Mouse (Mus musculus): ENCODE data around the gene Zcchc13. TPM values are rescaled to one million over a fixed set of nuclear protein-coding genes. Genes with fewer than 3 reads are reported as not detected.

Gene Zcchc13
- polyA plus RNA-seq, 1 experiment from 2014 or later: not detected

GRCm38 (mm10) chrX:103617405-103618095, 12.8 kb upstream of the Zcchc13 start:
- WGBS: 17% methylated on average over 8 of the region's 8 CpGs
- Histone ChIP-seq H3K9me3 (no peaks in the 10 kb centered on the region), H3K27ac (peak overlapping the region; percentile 97), H3K27me3 (no peaks in the 10 kb centered on the region), H3K4me3 (peak overlapping the region; percentile 47), H3K4me1 (0 out of 2 replicates have a peak, but pooled peaks cover 5% of the 10 kb centered on the region), H3K9ac (peak overlapping the region; percentile 22; the same call in 1 of the 2 replicates), H3K4me2 (peak overlapping the region; percentile 57), H3K36me3 (peaks cover 10% of the 10 kb centered on the region; the same call in 1 of the 2 replicates)
- ATAC-seq (ENCODE audit: borderline replicate concordance, extremely low read depth, low FRiP score, low TSS enrichment): no peak

GRCm38 (mm10) chrX:103621799-103622198, 8.6 kb upstream of the Zcchc13 start:
- WGBS: 5% methylated on average over 8 of the region's 8 CpGs
- peak; percentile 2; the same call in 1 of the 2 replicates for ATAC-seq (ENCODE audit: borderline replicate concordance, extremely low read depth, low FRiP score, low TSS enrichment)
- H3K9me3 ChIP-seq: no peaks in the 10 kb centered on the region

GRCm38 (mm10) chrX:103622260-103622934, 8.0 kb upstream of the Zcchc13 start:
- H3K9ac ChIP-seq: peak overlapping the region; percentile 63
- peak overlapping the region; percentile 55 for H3K4me3 ChIP-seq
- no peaks in the 10 kb centered on the region for H3K27me3 ChIP-seq
- H3K9me3 ChIP-seq: no peaks in the 10 kb centered on the region
- H3K36me3 ChIP-seq: no peaks in the 10 kb centered on the region
- WGBS: under 1% methylated on average over 33 of the region's 33 CpGs
- H3K27ac ChIP-seq: peak overlapping the region; percentile 95
- peak; percentile 96 for ATAC-seq (ENCODE audit: borderline replicate concordance, extremely low read depth, low FRiP score, low TSS enrichment)
- H3K4me1 ChIP-seq: 0 out of 2 replicates have a peak, but pooled peaks cover 5% of the 10 kb centered on the region
- peak overlapping the region; percentile 62 for H3K4me2 ChIP-seq

More at GRCm38 (mm10) chrX:103621799-103622198, 8.6 kb upstream of the Zcchc13 start:
- H3K4me3 ChIP-seq: peak overlapping the region; percentile 55
- no peaks in the 10 kb centered on the region for H3K36me3 ChIP-seq
- H3K4me2 ChIP-seq: peak overlapping the region; percentile 62
- H3K27ac ChIP-seq: peak overlapping the region; percentile 95
- H3K9ac ChIP-seq: peak overlapping the region; percentile 54
- no peaks in the 10 kb centered on the region for H3K27me3 ChIP-seq
- H3K4me1 ChIP-seq: 0 out of 2 replicates have a peak, but pooled peaks cover 5% of the 10 kb centered on the region

- ATAC-seq (ENCODE audit: borderline replicate concordance, extremely low read depth, low FRiP score, low TSS enrichment): no peak
- Histone ChIP-seq H3K4me3 (peak overlapping the region; percentile 55), H3K27ac (peak overlapping the region; percentile 74), H3K36me3 (no peaks in the 10 kb centered on the region), H3K9ac (peak overlapping the region; percentile 63), H3K9me3 (no peaks in the 10 kb centered on the region), H3K27me3 (no peaks in the 10 kb centered on the region), H3K4me1 (0 out of 2 replicates have a peak, but pooled peaks cover 5% of the 10 kb centered on the region), H3K4me2 (peak overlapping the region; percentile 62)
- 4% methylated on average over 13 of the region's 13 CpGs for WGBS
Observed at GRCm38 (mm10) chrX:103622935-103623280, 7.5 kb upstream of the Zcchc13 start.

GRCm38 (mm10) chrX:103623411-103623845, 7.0 kb upstream of the Zcchc13 start:
- H3K4me2 ChIP-seq: peak overlapping the region; percentile 62
- H3K9ac ChIP-seq: peak overlapping the region; percentile 63
- under 1% methylated on average over 26 of the region's 28 CpGs for WGBS
- peak overlapping the region; percentile 74 for H3K27ac ChIP-seq
- 0 out of 2 replicates have a peak, but pooled peaks cover 1% of the 10 kb centered on the region for H3K4me1 ChIP-seq
- no peaks in the 10 kb centered on the region for H3K9me3 ChIP-seq
- H3K36me3 ChIP-seq: no peaks in the 10 kb centered on the region
- H3K4me3 ChIP-seq: peak overlapping the region; percentile 55
- no peaks in the 10 kb centered on the region for H3K27me3 ChIP-seq
- ATAC-seq (ENCODE audit: borderline replicate concordance, extremely low read depth, low FRiP score, low TSS enrichment): peak; percentile 53; the same call in 1 of the 2 replicates

- no peak overlapping the region for H3K4me3 ChIP-seq
- no peak for ATAC-seq (ENCODE audit: borderline replicate concordance, extremely low read depth, low FRiP score, low TSS enrichment)
- no peaks in the 10 kb centered on the region for H3K36me3 ChIP-seq
- H3K4me1 ChIP-seq: no peaks in the 10 kb centered on the region
- no peak overlapping the region for H3K9ac ChIP-seq
- H3K27me3 ChIP-seq: no peaks in the 10 kb centered on the region
- H3K4me2 ChIP-seq: peak overlapping the region; percentile 62; the same call in 1 of the 2 replicates
- no peaks in the 10 kb centered on the region for H3K9me3 ChIP-seq
- 25% methylated on average over 5 of the region's 5 CpGs for WGBS
- H3K27ac ChIP-seq: no peak overlapping the region
Observed at GRCm38 (mm10) chrX:103624426-103625168, 5.8 kb upstream of the Zcchc13 start.

- no peak overlapping the region for H3K4me2 ChIP-seq
- H3K4me3 ChIP-seq: no peak overlapping the region
- no peaks in the 10 kb centered on the region for H3K36me3 ChIP-seq
- no peak overlapping the region for H3K27ac ChIP-seq
- no peaks in the 10 kb centered on the region for H3K4me1 ChIP-seq
- ATAC-seq (ENCODE audit: borderline replicate concordance, extremely low read depth, low FRiP score, low TSS enrichment): no peak
- H3K27me3 ChIP-seq: 0 out of 2 replicates have a peak, but pooled peaks cover 3% of the 10 kb centered on the region
- 81% methylated on average over 1 of the region's 1 CpGs for WGBS
- no peak overlapping the region for H3K9ac ChIP-seq
- no peaks in the 10 kb centered on the region for H3K9me3 ChIP-seq
Observed at GRCm38 (mm10) chrX:103628890-103629289, 1.5 kb upstream of the Zcchc13 start.

- Histone ChIP-seq H3K9ac (no peak overlapping the region), H3K9me3 (no peaks in the 10 kb centered on the region), H3K27ac (no peak overlapping the region), H3K36me3 (no peaks in the 10 kb centered on the region), H3K4me1 (no peaks in the 10 kb centered on the region), H3K27me3 (0 out of 2 replicates have a peak, but pooled peaks cover 3% of the 10 kb centered on the region), H3K4me2 (no peak overlapping the region), H3K4me3 (no peak overlapping the region)
- no peak for ATAC-seq (ENCODE audit: borderline replicate concordance, extremely low read depth, low FRiP score, low TSS enrichment)
Observed at GRCm38 (mm10) chrX:103633895-103634294, 3.5 kb downstream of the Zcchc13 start.

GRCm38 (mm10) chrX:103636021-103636420, 5.6 kb downstream of the Zcchc13 start:
- Histone ChIP-seq H3K27ac (no peak overlapping the region), H3K4me3 (no peak overlapping the region), H3K9me3 (no peaks in the 10 kb centered on the region), H3K36me3 (no peaks in the 10 kb centered on the region), H3K4me1 (no peaks in the 10 kb centered on the region), H3K9ac (no peak overlapping the region), H3K27me3 (0 out of 2 replicates have a peak, but pooled peaks cover 3% of the 10 kb centered on the region), H3K4me2 (no peak overlapping the region)
- ATAC-seq (ENCODE audit: borderline replicate concordance, extremely low read depth, low FRiP score, low TSS enrichment): no peak

GRCm38 (mm10) chrX:103638566-103638965, 8.2 kb downstream of the Zcchc13 start:
- no peaks in the 10 kb centered on the region for H3K36me3 ChIP-seq
- H3K4me2 ChIP-seq: no peak overlapping the region
- no peak overlapping the region for H3K9ac ChIP-seq
- no peak overlapping the region for H3K4me3 ChIP-seq
- ATAC-seq (ENCODE audit: borderline replicate concordance, extremely low read depth, low FRiP score, low TSS enrichment): no peak
- H3K27me3 ChIP-seq: no peaks in the 10 kb centered on the region
- H3K9me3 ChIP-seq: no peaks in the 10 kb centered on the region
- no peak overlapping the region for H3K27ac ChIP-seq
- no peaks in the 10 kb centered on the region for H3K4me1 ChIP-seq
- 71% methylated on average over 5 of the region's 5 CpGs for WGBS

- H3K27ac ChIP-seq: no peak overlapping the region
- no peaks in the 10 kb centered on the region for H3K9me3 ChIP-seq
- H3K4me2 ChIP-seq: no peak overlapping the region
- no peak for ATAC-seq (ENCODE audit: borderline replicate concordance, extremely low read depth, low FRiP score, low TSS enrichment)
- 71% methylated on average over 1 of the region's 1 CpGs for WGBS
- H3K9ac ChIP-seq: no peak overlapping the region
- no peaks in the 10 kb centered on the region for H3K36me3 ChIP-seq
- H3K27me3 ChIP-seq: no peaks in the 10 kb centered on the region
- no peaks in the 10 kb centered on the region for H3K4me1 ChIP-seq
- H3K4me3 ChIP-seq: no peak overlapping the region
Observed at GRCm38 (mm10) chrX:103644301-103644700, 13.9 kb downstream of the Zcchc13 start.
